Mouse (Mus musculus): ENCODE measurements at regions not wholly inside any gene's neighbourhood (a gene's known extent, or its start where the extent isn't known, plus 50 kb on each side); places are given as distances from the start of the nearest gene placed in this dataset.

GRCm38 (mm10) chr10:119006866-119007575 lies 137.0 kb upstream of the Dyrk2 start:
- Histone ChIP-seq H3K27ac (no peak overlapping the region), H3K9me3 (no peaks in the 10 kb centered on the region), H3K36me3 (no peaks in the 10 kb centered on the region), H3K4me2 (no peak overlapping the region), H3K4me3 (no peak overlapping the region), H3K4me1 (peaks cover 20% of the 10 kb centered on the region), H3K9ac (no peak overlapping the region), H3K27me3 (no peaks in the 10 kb centered on the region)
- no peak for ATAC-seq (ENCODE audit: insufficient number of reproducible peaks, low FRiP score, low TSS enrichment, low read depth)
- WGBS, result 71% methylated on average over 19 of the region's 19 CpGs

- H3K9ac ChIP-seq, result no peak overlapping the region
- H3K4me2 ChIP-seq, result no peak overlapping the region
- ATAC-seq (ENCODE audit: insufficient number of reproducible peaks, low FRiP score, low TSS enrichment, low read depth), result no peak
- H3K36me3 ChIP-seq, result no peaks in the 10 kb centered on the region
- H3K4me1 ChIP-seq, result peaks cover 16% of the 10 kb centered on the region
- H3K9me3 ChIP-seq, result no peaks in the 10 kb centered on the region
- H3K4me3 ChIP-seq, result no peak overlapping the region
- 84% methylated on average over 8 of the region's 8 CpGs for WGBS
- no peaks in the 10 kb centered on the region for H3K27me3 ChIP-seq
- H3K27ac ChIP-seq, result no peak overlapping the region
Observed at GRCm38 (mm10) chr10:119005491-119005890, 135.5 kb upstream of the Dyrk2 start.

GRCm38 (mm10) chr10:119004426-119004825 lies 134.4 kb upstream of the Dyrk2 start:
- Histone ChIP-seq H3K27me3 (no peaks in the 10 kb centered on the region), H3K9ac (no peak overlapping the region), H3K4me1 (peaks cover 13% of the 10 kb centered on the region), H3K9me3 (no peaks in the 10 kb centered on the region), H3K4me3 (no peak overlapping the region), H3K36me3 (no peaks in the 10 kb centered on the region), H3K4me2 (no peak overlapping the region), H3K27ac (no peak overlapping the region)
- no peak for ATAC-seq (ENCODE audit: insufficient number of reproducible peaks, low FRiP score, low TSS enrichment, low read depth)
- 86% methylated on average over 11 of the region's 11 CpGs for WGBS

- H3K9ac ChIP-seq, result no peak overlapping the region
Observed at GRCm38 (mm10) chr10:119003839-119004238, 133.8 kb upstream of the Dyrk2 start.

GRCm38 (mm10) chr10:119003042-119003441 lies 133.0 kb upstream of the Dyrk2 start:
- H3K4me1 ChIP-seq, result peaks cover 7% of the 10 kb centered on the region; the same call in 1 of the 2 replicates
- H3K9me3 ChIP-seq, result no peaks in the 10 kb centered on the region
- H3K4me2 ChIP-seq, result no peak overlapping the region
- no peak overlapping the region for H3K9ac ChIP-seq
- whole genome bisulfite sequencing, result 92% methylated on average over 2 of the region's 2 CpGs
- ATAC-seq (ENCODE audit: insufficient number of reproducible peaks, low FRiP score, low TSS enrichment, low read depth), result no peak
- no peaks in the 10 kb centered on the region for H3K36me3 ChIP-seq
- H3K27me3 ChIP-seq, result no peaks in the 10 kb centered on the region
- H3K27ac ChIP-seq, result no peak overlapping the region
- no peak overlapping the region for H3K4me3 ChIP-seq

More at GRCm38 (mm10) chr10:119003839-119004238, 133.8 kb upstream of the Dyrk2 start:
- H3K36me3 ChIP-seq, result no peaks in the 10 kb centered on the region
- H3K9me3 ChIP-seq, result no peaks in the 10 kb centered on the region
- no peak overlapping the region for H3K27ac ChIP-seq
- no peaks in the 10 kb centered on the region for H3K27me3 ChIP-seq
- no peak overlapping the region for H3K4me3 ChIP-seq
- 67% methylated on average over 5 of the region's 5 CpGs for WGBS
- no peak for ATAC-seq (ENCODE audit: insufficient number of reproducible peaks, low FRiP score, low TSS enrichment, low read depth)
- H3K4me1 ChIP-seq, result peaks cover 9% of the 10 kb centered on the region; the same call in 1 of the 2 replicates
- no peak overlapping the region for H3K4me2 ChIP-seq

- Histone ChIP-seq H3K27ac (no peak overlapping the region), H3K4me2 (no peak overlapping the region), H3K36me3 (no peaks in the 10 kb centered on the region), H3K4me3 (no peak overlapping the region), H3K4me1 (peaks cover 7% of the 10 kb centered on the region; the same call in 1 of the 2 replicates), H3K9ac (no peak overlapping the region), H3K9me3 (no peaks in the 10 kb centered on the region), H3K27me3 (no peaks in the 10 kb centered on the region)
- WGBS, result 85% methylated on average over 7 of the region's 7 CpGs
- no peak for ATAC-seq (ENCODE audit: insufficient number of reproducible peaks, low FRiP score, low TSS enrichment, low read depth)
Observed at GRCm38 (mm10) chr10:119001895-119002294, 131.9 kb upstream of the Dyrk2 start.

- Histone ChIP-seq H3K27ac (no peak overlapping the region), H3K36me3 (no peaks in the 10 kb centered on the region), H3K4me3 (no peak overlapping the region), H3K4me2 (no peak overlapping the region), H3K9ac (no peak overlapping the region), H3K4me1 (0 out of 2 replicates have a peak, but pooled peaks cover 3% of the 10 kb centered on the region), H3K27me3 (no peaks in the 10 kb centered on the region), H3K9me3 (no peaks in the 10 kb centered on the region)
- WGBS, result 65% methylated on average over 17 of the region's 17 CpGs
- no peak for ATAC-seq (ENCODE audit: insufficient number of reproducible peaks, low FRiP score, low TSS enrichment, low read depth)
Observed at GRCm38 (mm10) chr10:119001000-119001780, 131.2 kb upstream of the Dyrk2 start.

- no peaks in the 10 kb centered on the region for H3K27me3 ChIP-seq
- WGBS, result 61% methylated on average over 6 of the region's 6 CpGs
- H3K9ac ChIP-seq, result no peak overlapping the region
- H3K36me3 ChIP-seq, result no peaks in the 10 kb centered on the region
- ATAC-seq (ENCODE audit: insufficient number of reproducible peaks, low FRiP score, low TSS enrichment, low read depth), result no peak
- H3K4me2 ChIP-seq, result no peak overlapping the region
- peaks cover 9% of the 10 kb centered on the region; the same call in 1 of the 2 replicates for H3K4me1 ChIP-seq
- no peak overlapping the region for H3K4me3 ChIP-seq
- H3K27ac ChIP-seq, result no peak overlapping the region
- no peaks in the 10 kb centered on the region for H3K9me3 ChIP-seq
Observed at GRCm38 (mm10) chr10:118998966-118999365, 129.0 kb upstream of the Dyrk2 start.

- no peaks in the 10 kb centered on the region for H3K9me3 ChIP-seq
- ATAC-seq (ENCODE audit: insufficient number of reproducible peaks, low FRiP score, low TSS enrichment, low read depth), result no peak
Observed at GRCm38 (mm10) chr10:118997034-118997433, 127.0 kb upstream of the Dyrk2 start.

GRCm38 (mm10) chr10:118993819-118994574 lies 124.0 kb upstream of the Dyrk2 start:
- 27% methylated on average over 15 of the region's 15 CpGs for WGBS
- Histone ChIP-seq H3K36me3 (no peaks in the 10 kb centered on the region), H3K4me2 (no peak overlapping the region), H3K4me1 (peaks cover 7% of the 10 kb centered on the region; the same call in 1 of the 2 replicates), H3K9ac (no peak overlapping the region), H3K27ac (no peak overlapping the region), H3K9me3 (no peaks in the 10 kb centered on the region), H3K27me3 (no peaks in the 10 kb centered on the region), H3K4me3 (no peak overlapping the region)
- no peak for ATAC-seq (ENCODE audit: insufficient number of reproducible peaks, low FRiP score, low TSS enrichment, low read depth)

More at GRCm38 (mm10) chr10:118997034-118997433, 127.0 kb upstream of the Dyrk2 start:
- Histone ChIP-seq H3K4me2 (no peak overlapping the region), H3K27ac (no peak overlapping the region), H3K36me3 (no peaks in the 10 kb centered on the region), H3K9ac (no peak overlapping the region), H3K4me1 (peaks cover 10% of the 10 kb centered on the region; the same call in 1 of the 2 replicates), H3K4me3 (no peak overlapping the region), H3K27me3 (no peaks in the 10 kb centered on the region)
- WGBS, result 77% methylated on average over 2 of the region's 2 CpGs

GRCm38 (mm10) chr10:118991213-118991612 lies 121.2 kb upstream of the Dyrk2 start:
- Histone ChIP-seq H3K9me3 (no peaks in the 10 kb centered on the region), H3K9ac (no peak overlapping the region), H3K4me3 (no peak overlapping the region), H3K27me3 (no peaks in the 10 kb centered on the region), H3K36me3 (no peaks in the 10 kb centered on the region), H3K4me1 (peaks cover 7% of the 10 kb centered on the region; the same call in 1 of the 2 replicates), H3K4me2 (no peak overlapping the region), H3K27ac (no peak overlapping the region)
- 66% methylated on average over 7 of the region's 7 CpGs for WGBS
- ATAC-seq (ENCODE audit: insufficient number of reproducible peaks, low FRiP score, low TSS enrichment, low read depth), result no peak

All from limb, embryonic 15.5 days (tissue).